Mouse (Mus musculus): ENCODE results near the gene D430019H16Rik. TPM values are rescaled to one million over a fixed set of nuclear protein-coding genes. Genes with fewer than 3 reads are reported as not detected.

The D430019H16Rik gene
- total RNA-seq, 1 experiment = 0.40 TPM

DNA sequence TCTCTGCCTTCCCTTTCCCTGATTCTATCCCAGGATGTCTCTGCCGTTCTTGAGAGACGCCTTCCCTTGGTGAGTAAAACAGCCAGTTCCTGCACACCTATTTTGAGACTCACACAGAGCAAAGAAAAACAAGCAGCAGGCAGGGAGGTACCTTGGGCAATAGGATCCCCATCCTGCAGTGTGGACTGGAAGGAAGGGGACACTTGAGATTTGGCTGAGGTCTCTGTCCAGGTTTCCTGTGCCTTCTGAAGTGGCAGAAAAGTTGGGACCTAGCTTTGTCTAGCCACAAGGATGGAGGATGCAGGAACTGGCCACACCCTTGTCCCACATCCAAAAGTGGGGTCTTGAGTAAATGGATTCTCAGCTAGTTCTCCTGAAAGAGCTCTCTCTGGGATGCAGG is 66.2 kb downstream of the D430019H16Rik start:
- no peak overlapping the region for H3K27ac ChIP-seq (ENCODE audit: insufficient read depth, low read depth, low read length, poor library complexity, severe bottlenecking)
- in situ Hi-C loops (cut with MboI; ENCODE audit: low sequenced_read_pairs in 2 of 2, unreplicated experiment in 2 of 2) = no loop called here

DNA sequence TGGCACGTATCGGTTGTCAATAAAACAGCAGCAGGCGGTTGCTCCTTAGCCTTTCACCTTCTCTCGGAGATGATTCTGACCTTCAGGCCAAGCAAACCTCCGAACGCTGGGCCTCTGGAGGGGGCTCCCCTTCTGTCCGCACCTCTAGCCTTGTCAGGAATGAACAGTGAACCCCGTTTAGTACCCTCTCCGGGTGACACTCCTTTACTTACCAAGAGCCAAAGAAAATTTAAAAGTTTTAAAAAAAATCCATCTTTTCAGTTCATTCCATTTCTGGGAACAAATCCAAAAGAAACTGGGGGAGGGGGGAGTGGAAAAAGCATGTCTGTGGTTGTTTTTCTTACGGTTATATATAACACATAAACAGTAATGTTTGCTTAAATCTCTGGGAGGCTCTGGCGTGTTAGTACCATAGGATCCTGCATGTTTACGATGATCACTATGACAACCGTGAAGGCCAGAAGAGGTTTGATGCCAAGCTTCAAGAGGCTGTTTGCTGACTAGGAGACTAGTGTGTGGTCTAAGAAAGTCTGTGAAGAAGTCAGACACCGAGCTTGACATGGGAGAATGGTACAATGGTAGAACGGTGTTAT is 67.6 kb downstream of the D430019H16Rik start:
- Histone ChIP-seq H3K4me3 (ENCODE audit: insufficient read depth in 1 of 2, low read depth in 1 of 2, low read length in 2 of 2, poor library complexity in 1 of 2, severe bottlenecking in 1 of 2) (no peak overlapping the region), H3K4me1 (ENCODE audit: control insufficient read depth in 2 of 2, insufficient read depth in 2 of 2, low read length in 2 of 2, poor library complexity in 1 of 2) (0 out of 4 replicates have a peak, but pooled peaks cover 0 to 2% of the 10 kb centered on the region in 2 experiments), H3K36me3 (ENCODE audit: control insufficient read depth, insufficient read depth, low read length, poor library complexity, severe bottlenecking) (no peaks in the 10 kb centered on the region), H3K9ac (ENCODE audit: insufficient read depth, low read depth, low read length, poor library complexity, severe bottlenecking) (no peak overlapping the region), H3K9me3 (ENCODE audit: control insufficient read depth, insufficient read depth, low read depth, low read length) (no peaks in the 10 kb centered on the region), H3K27ac (ENCODE audit: insufficient read depth, low read depth, low read length, poor library complexity, severe bottlenecking) (no peak overlapping the region)
- TF ChIP-seq MAFK (IDR thresholded peaks at IDR 0.05; ENCODE audit: insufficient read depth, low read depth, low read length) (no peak), CHD2 (IDR thresholded peaks at IDR 0.05; ENCODE audit: low read depth, low read length) (no peak), ZNF384 (IDR thresholded peaks at IDR 0.05; ENCODE audit: low read depth, low read length) (no peak), HCFC1 (IDR thresholded peaks at IDR 0.05; ENCODE audit: borderline replicate concordance, insufficient read depth, low read length) (no peak)
- DNase-seq (ENCODE audit: low read depth, low spot score) = no peak
- in situ Hi-C loops (cut with MboI; ENCODE audit: low sequenced_read_pairs in 2 of 2, unreplicated experiment in 2 of 2) = no loop called here

More for the DNA sequence above, 66.2 kb downstream of the D430019H16Rik start:
- no peak for TF ChIP-seq ZC3H11A (IDR thresholded peaks at IDR 0.05; ENCODE audit: borderline replicate concordance, low read depth, low read length)
- no peak for TF ChIP-seq HCFC1 (IDR thresholded peaks at IDR 0.05; ENCODE audit: borderline replicate concordance, insufficient read depth, low read length)
- no peak for TF ChIP-seq CHD2 (IDR thresholded peaks at IDR 0.05; ENCODE audit: low read depth, low read length)
- no peak for TF ChIP-seq MAFK (IDR thresholded peaks at IDR 0.05; ENCODE audit: insufficient read depth, low read depth, low read length)
- TF ChIP-seq ZNF384 (IDR thresholded peaks at IDR 0.05; ENCODE audit: low read depth, low read length) = no peak
- H3K36me3 ChIP-seq (ENCODE audit: control insufficient read depth, insufficient read depth, low read length, poor library complexity, severe bottlenecking) = no peaks in the 10 kb centered on the region
- H3K4me3 ChIP-seq (ENCODE audit: insufficient read depth in 1 of 2, low read depth in 1 of 2, low read length in 2 of 2, poor library complexity in 1 of 2, severe bottlenecking in 1 of 2) = no peak overlapping the region
- no peak for DNase-seq (ENCODE audit: low read depth, low spot score)
- H3K4me1 ChIP-seq (ENCODE audit: control insufficient read depth in 2 of 2, insufficient read depth in 2 of 2, low read length in 2 of 2, poor library complexity in 1 of 2) = peaks cover 0 to 6% of the 10 kb centered on the region in 2 experiments; a peak in 2 of 4 replicates
- no peak overlapping the region for H3K9ac ChIP-seq (ENCODE audit: insufficient read depth, low read depth, low read length, poor library complexity, severe bottlenecking)
- H3K9me3 ChIP-seq (ENCODE audit: control insufficient read depth, insufficient read depth, low read depth, low read length) = no peaks in the 10 kb centered on the region

DNA sequence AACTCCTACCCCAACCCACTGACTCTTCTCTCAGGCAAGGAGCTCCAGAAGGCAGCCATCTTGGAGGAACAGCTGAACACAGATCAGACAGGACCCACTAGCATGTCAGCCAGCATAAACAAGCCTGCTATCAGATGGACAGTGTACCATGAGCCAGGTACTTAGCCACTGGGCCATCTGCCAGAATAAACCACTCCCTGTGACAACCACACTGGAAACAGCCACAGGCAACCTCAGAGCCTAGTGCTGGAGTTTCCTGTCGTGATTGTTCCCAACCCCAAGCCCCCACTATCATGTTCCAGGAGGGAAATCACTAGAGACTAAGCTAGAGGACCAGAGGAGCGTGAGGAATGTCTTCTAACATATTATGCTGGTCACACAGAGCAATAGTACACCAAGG is 70.1 kb downstream of the D430019H16Rik start:
- H3K9ac ChIP-seq (ENCODE audit: insufficient read depth, low read depth, low read length, poor library complexity, severe bottlenecking) = no peak overlapping the region
- 0 out of 4 replicates have a peak, but pooled peaks cover 0 to 2% of the 10 kb centered on the region in 2 experiments for H3K4me1 ChIP-seq (ENCODE audit: control insufficient read depth in 2 of 2, insufficient read depth in 2 of 2, low read length in 2 of 2, poor library complexity in 1 of 2)
- TF ChIP-seq ZC3H11A (IDR thresholded peaks at IDR 0.05; ENCODE audit: borderline replicate concordance, low read depth, low read length) (no peak), ZNF384 (IDR thresholded peaks at IDR 0.05; ENCODE audit: low read depth, low read length) (no peak), CHD2 (IDR thresholded peaks at IDR 0.05; ENCODE audit: low read depth, low read length) (no peak), HCFC1 (IDR thresholded peaks at IDR 0.05; ENCODE audit: borderline replicate concordance, insufficient read depth, low read length) (no peak), MAFK (IDR thresholded peaks at IDR 0.05; ENCODE audit: insufficient read depth, low read depth, low read length) (no peak)
- no peak for DNase-seq (ENCODE audit: low read depth, low spot score)
- no peak overlapping the region for H3K4me3 ChIP-seq (ENCODE audit: insufficient read depth in 1 of 2, low read depth in 1 of 2, low read length in 2 of 2, poor library complexity in 1 of 2, severe bottlenecking in 1 of 2)
- no peaks in the 10 kb centered on the region for H3K9me3 ChIP-seq (ENCODE audit: control insufficient read depth, insufficient read depth, low read depth, low read length)
- in situ Hi-C loops (cut with MboI; ENCODE audit: low sequenced_read_pairs in 2 of 2, unreplicated experiment in 2 of 2) = no loop called here
- H3K36me3 ChIP-seq (ENCODE audit: control insufficient read depth, insufficient read depth, low read length, poor library complexity, severe bottlenecking) = no peaks in the 10 kb centered on the region
- H3K27ac ChIP-seq (ENCODE audit: insufficient read depth, low read depth, low read length, poor library complexity, severe bottlenecking) = no peak overlapping the region

DNA sequence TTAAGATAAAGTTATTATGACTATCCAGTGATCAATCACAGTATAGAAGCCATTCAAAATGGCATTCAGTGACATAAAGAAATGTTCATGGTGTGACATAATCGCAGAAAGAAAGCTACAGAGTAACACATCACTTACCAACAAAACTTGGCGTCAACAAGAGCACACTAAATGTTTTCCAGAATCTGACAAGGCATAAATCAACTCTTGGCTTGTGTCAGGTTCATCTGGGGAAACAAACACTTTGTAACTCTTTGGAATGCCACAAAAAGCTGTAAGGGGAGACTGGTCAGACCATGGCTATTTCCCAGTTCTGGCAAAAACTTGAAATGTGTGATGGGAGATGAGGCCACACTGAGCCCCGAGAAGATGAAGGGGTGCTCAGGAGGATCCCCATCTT is 72.5 kb downstream of the D430019H16Rik start:
- Histone ChIP-seq H3K27ac (ENCODE audit: insufficient read depth, low read depth, low read length, poor library complexity, severe bottlenecking) (no peak overlapping the region), H3K4me3 (ENCODE audit: insufficient read depth in 1 of 2, low read depth in 1 of 2, low read length in 2 of 2, poor library complexity in 1 of 2, severe bottlenecking in 1 of 2) (no peak overlapping the region), H3K9ac (ENCODE audit: insufficient read depth, low read depth, low read length, poor library complexity, severe bottlenecking) (no peak overlapping the region), H3K4me1 (ENCODE audit: control insufficient read depth in 2 of 2, insufficient read depth in 2 of 2, low read length in 2 of 2, poor library complexity in 1 of 2) (no peaks in the 10 kb centered on the region), H3K9me3 (ENCODE audit: control insufficient read depth, insufficient read depth, low read depth, low read length) (no peaks in the 10 kb centered on the region), H3K36me3 (ENCODE audit: control insufficient read depth, insufficient read depth, low read length, poor library complexity, severe bottlenecking) (no peaks in the 10 kb centered on the region)
- in situ Hi-C loops (cut with MboI; ENCODE audit: low sequenced_read_pairs in 2 of 2, unreplicated experiment in 2 of 2) = no loop called here
- DNase-seq (ENCODE audit: low read depth, low spot score) = no peak
- no peak for TF ChIP-seq CHD2 (IDR thresholded peaks at IDR 0.05; ENCODE audit: low read depth, low read length)

DNA sequence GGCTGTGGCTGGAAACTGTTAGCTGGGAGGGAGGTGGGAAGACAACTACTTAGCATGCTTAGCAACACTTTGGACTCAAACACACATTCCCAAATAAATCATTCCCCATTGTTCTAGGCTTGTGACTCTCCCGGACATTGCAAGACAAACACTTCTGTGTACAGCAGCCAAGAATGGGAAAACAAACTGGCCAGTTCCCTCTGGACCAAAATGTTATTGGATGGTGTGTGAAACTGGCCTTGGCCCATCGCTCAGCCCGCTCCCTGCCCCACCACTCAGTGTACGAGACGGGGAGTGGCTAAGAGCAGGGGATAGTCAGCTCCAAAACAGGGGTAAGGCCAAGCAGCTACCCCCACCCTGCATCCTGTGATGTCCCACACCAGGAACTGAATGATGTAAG is 73.2 kb downstream of the D430019H16Rik start:
- H3K4me1 ChIP-seq (ENCODE audit: control insufficient read depth in 2 of 2, insufficient read depth in 2 of 2, low read length in 2 of 2, poor library complexity in 1 of 2) = no peaks in the 10 kb centered on the region
- no peaks in the 10 kb centered on the region for H3K9me3 ChIP-seq (ENCODE audit: control insufficient read depth, insufficient read depth, low read depth, low read length)
- no peaks in the 10 kb centered on the region for H3K36me3 ChIP-seq (ENCODE audit: control insufficient read depth, insufficient read depth, low read length, poor library complexity, severe bottlenecking)
- TF ChIP-seq HCFC1 (IDR thresholded peaks at IDR 0.05; ENCODE audit: borderline replicate concordance, insufficient read depth, low read length) (no peak), MAFK (IDR thresholded peaks at IDR 0.05; ENCODE audit: insufficient read depth, low read depth, low read length) (no peak), ZNF384 (IDR thresholded peaks at IDR 0.05; ENCODE audit: low read depth, low read length) (no peak), ZC3H11A (IDR thresholded peaks at IDR 0.05; ENCODE audit: borderline replicate concordance, low read depth, low read length) (no peak), CHD2 (IDR thresholded peaks at IDR 0.05; ENCODE audit: low read depth, low read length) (no peak)
- H3K27ac ChIP-seq (ENCODE audit: insufficient read depth, low read depth, low read length, poor library complexity, severe bottlenecking) = no peak overlapping the region
- in situ Hi-C loops (cut with MboI; ENCODE audit: low sequenced_read_pairs in 2 of 2, unreplicated experiment in 2 of 2) = no loop called here
- no peak overlapping the region for H3K4me3 ChIP-seq (ENCODE audit: insufficient read depth in 1 of 2, low read depth in 1 of 2, low read length in 2 of 2, poor library complexity in 1 of 2, severe bottlenecking in 1 of 2)
- no peak for DNase-seq (ENCODE audit: low read depth, low spot score)
- no peak overlapping the region for H3K9ac ChIP-seq (ENCODE audit: insufficient read depth, low read depth, low read length, poor library complexity, severe bottlenecking)
